Mouse (Mus musculus) forebrain, embryonic 14.5 days (tissue): ENCODE measurements at regions not wholly inside any gene's neighbourhood (a gene's known extent, or its start where the extent isn't known, plus 50 kb on each side); places are given as distances from the start of the nearest gene placed in this dataset.

ENCODE experiments used
- ATAC-seq: fragments of 200-750 bp; cut with Nextera tagmentation; 2 replicates; pipeline ENCODE4 v1.8.0; 2017; ENCODE audit warnings: mild to moderate bottlenecking, moderate library complexity
- DNase-seq: peaks from one replicate; pipeline ENCODE4 v3.0.0-alpha.2; 2015; ENCODE audit warnings: low spot score
- H3K27ac ChIP-seq: fragments of 300-500 bp; sonication (generic); 2 replicates; pipeline ENCODE4 v1.5.1; 2014; ENCODE audit warnings: low read depth, mild to moderate bottlenecking, control low read depth, low read length, moderate library complexity
- H3K27me3 ChIP-seq: fragments of 300-500 bp; sonication (generic); replicated peaks from 2 replicates; pipeline ENCODE4 v1.6.1; 2014; ENCODE audit warnings: low read length, control low read depth, mixed read lengths; ENCODE audit not compliant: control insufficient read depth, insufficient read depth
- H3K36me3 ChIP-seq: fragments of 300-500 bp; sonication (generic); 2 replicates; pipeline ENCODE4 v1.6.1; 2014; ENCODE audit warnings: low read length, control low read depth; ENCODE audit not compliant: control insufficient read depth, insufficient read depth
- H3K4me1 ChIP-seq: fragments of 300-500 bp; sonication (generic); 2 replicates; pipeline ENCODE4 v1.6.1; 2014; ENCODE audit warnings: antibody characterized with exemption, low read length, control low read depth; ENCODE audit not compliant: control insufficient read depth, insufficient read depth
- H3K4me2 ChIP-seq: fragments of 300-500 bp; sonication (generic); 2 replicates; pipeline ENCODE4 v1.6.1; 2014; ENCODE audit warnings: mild to moderate bottlenecking, control low read depth, low read length
- H3K4me3 ChIP-seq: fragments of 300-500 bp; sonication (generic); 2 replicates; pipeline ENCODE4 v1.5.1; 2014; ENCODE audit warnings: low read depth, low read length, control low read depth
- H3K9ac ChIP-seq: fragments of 300-500 bp; sonication (generic); 2 replicates; pipeline ENCODE4 v1.6.1; 2014; ENCODE audit warnings: mild to moderate bottlenecking, low read length, control low read depth, moderate library complexity
- H3K9me3 ChIP-seq: fragments of 300-500 bp; sonication (generic); replicated peaks from 2 replicates; pipeline ENCODE4 v1.6.1; 2016; ENCODE audit warnings: low read length, control low read depth, mixed read lengths; ENCODE audit not compliant: control insufficient read depth
- WGBS: fragments of 180-500 bp; shearing (Covaris S2); extraction: QIAGEN DNeasy Blood & Tissue Kit; methylation state at CpG from one replicate; pipeline ENCODE4 v1.1.7; 2014; 5-methylcytosine and 5-hydroxymethylcytosine counted together

DNA sequence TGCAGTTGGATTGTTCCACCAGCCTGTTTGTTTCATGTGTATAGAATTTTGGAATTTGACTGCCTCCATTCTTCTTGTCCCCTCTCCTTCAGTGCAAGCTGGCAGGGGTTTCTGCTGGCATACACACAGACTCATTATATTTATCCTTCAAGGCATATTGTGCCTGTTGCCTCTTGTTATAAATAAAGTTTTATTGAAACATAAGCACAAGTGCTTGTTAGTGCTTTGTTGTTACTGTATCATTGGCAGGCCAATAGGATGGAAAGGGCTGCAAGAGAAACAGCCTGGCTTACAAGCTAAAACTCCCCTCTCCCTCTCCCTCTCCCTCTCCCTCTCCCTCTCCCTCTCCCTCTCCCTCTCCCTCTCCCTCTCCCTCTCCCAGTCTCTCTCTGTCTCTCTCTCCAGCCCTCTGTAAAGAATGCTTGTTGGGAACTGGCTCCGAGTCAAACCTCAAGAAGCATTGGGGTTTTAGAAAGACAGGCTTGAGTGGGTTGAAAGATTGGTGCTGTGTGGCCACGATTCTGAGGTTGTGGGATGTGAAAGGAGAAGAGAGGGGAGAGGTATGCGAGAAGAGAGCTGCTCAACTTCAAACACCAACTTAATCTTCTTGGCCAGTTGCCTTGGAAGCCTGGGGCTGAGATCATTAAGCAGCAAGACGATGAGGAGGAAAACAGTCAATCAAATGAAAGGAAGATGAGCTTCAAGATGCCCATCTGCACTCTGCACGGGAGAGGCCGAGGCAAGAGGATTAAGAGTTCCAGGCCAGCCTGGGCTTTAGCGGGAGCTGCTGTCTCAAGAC lies 258.1 kb upstream of the Prok2 start:
- Histone ChIP-seq H3K27me3 (peaks cover 4% of the 10 kb centered on the region), H3K9ac (no peak overlapping the region), H3K4me3 (no peak overlapping the region), H3K4me2 (peak overlapping the region; percentile 8; the same call in 1 of the 2 replicates), H3K36me3 (no peaks in the 10 kb centered on the region), H3K27ac (0 out of 2 replicates have a peak overlapping the region, but pooled peaks have one; percentile 34), H3K9me3 (no peaks in the 10 kb centered on the region), H3K4me1 (peaks cover 14% of the 10 kb centered on the region; the same call in 1 of the 2 replicates)
- WGBS, result 5% methylated on average over 7 of the region's 7 CpGs
- DNase-seq (peak; percentile 65), ATAC-seq (peak; percentile 24; the same call in 1 of the 2 replicates)

DNA sequence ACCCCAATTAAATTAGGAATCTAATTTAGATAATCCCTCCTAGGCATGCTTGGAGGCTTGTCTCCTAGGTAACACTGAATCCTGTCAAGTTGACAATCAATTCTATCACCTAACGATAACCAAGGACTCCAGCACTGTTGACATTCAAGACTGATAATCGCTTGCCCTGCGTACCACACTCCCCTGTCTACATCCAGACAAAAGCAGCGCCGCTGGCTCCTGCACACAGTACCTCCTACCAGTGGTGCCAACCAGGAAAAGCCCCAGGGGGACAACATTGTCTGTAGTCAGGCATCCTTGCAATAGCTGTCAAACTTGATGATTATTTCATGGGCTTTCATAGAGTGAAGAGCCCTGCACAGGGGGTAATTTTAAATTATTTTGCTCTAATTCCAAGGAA lies 253.4 kb upstream of the Prok2 start:
- no peak overlapping the region for H3K9ac ChIP-seq
- H3K27ac ChIP-seq, result no peak overlapping the region
- no peaks in the 10 kb centered on the region for H3K9me3 ChIP-seq
- no peak overlapping the region for H3K4me2 ChIP-seq
- 6% methylated on average over 5 of the region's 5 CpGs for WGBS
- no peaks in the 10 kb centered on the region; the same call in 1 of the 2 replicates for H3K27me3 ChIP-seq
- ATAC-seq, result no peak
- no peaks in the 10 kb centered on the region for H3K36me3 ChIP-seq
- H3K4me3 ChIP-seq, result no peak overlapping the region
- DNase-seq, result no peak
- peaks cover 5% of the 10 kb centered on the region; the same call in 1 of the 2 replicates for H3K4me1 ChIP-seq

DNA sequence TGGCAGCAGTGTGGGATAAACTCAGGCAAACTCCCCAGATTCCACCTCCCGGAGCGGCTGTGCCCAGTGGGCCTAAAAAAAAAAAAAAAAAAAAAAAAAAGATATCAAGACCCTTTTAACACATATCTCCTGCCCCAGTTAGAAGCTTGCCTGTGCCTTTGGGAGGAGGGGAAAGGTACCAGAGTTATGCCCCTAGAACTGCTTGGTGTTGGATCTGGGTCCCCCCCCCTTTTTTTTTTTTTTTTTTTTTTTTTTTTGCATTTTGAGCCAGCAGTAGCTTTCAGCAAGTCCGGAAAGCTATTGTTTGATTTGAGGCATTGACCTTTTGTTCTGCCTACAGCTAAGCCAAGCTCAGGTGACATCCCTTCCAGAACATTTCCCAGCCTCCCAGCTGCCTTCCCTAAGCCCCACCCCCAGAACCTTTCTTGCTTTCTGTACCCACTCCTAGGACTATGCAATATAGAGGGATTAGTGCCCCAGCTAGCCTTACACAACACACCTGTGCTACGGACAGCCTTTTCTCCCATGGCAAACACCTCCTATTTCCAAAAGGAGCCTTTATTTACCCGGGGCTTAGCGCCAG lies 252.1 kb upstream of the Prok2 start:
- no peaks in the 10 kb centered on the region; the same call in 1 of the 2 replicates for H3K27me3 ChIP-seq
- ATAC-seq, result no peak
- H3K27ac ChIP-seq, result no peak overlapping the region
- H3K4me2 ChIP-seq, result no peak overlapping the region
- H3K4me3 ChIP-seq, result no peak overlapping the region
- H3K36me3 ChIP-seq, result no peaks in the 10 kb centered on the region
- H3K9me3 ChIP-seq, result no peaks in the 10 kb centered on the region
- no peak for DNase-seq
- H3K4me1 ChIP-seq, result peaks cover 4% of the 10 kb centered on the region
- H3K9ac ChIP-seq, result no peak overlapping the region
- 51% methylated on average over 6 of the region's 6 CpGs for WGBS

DNA sequence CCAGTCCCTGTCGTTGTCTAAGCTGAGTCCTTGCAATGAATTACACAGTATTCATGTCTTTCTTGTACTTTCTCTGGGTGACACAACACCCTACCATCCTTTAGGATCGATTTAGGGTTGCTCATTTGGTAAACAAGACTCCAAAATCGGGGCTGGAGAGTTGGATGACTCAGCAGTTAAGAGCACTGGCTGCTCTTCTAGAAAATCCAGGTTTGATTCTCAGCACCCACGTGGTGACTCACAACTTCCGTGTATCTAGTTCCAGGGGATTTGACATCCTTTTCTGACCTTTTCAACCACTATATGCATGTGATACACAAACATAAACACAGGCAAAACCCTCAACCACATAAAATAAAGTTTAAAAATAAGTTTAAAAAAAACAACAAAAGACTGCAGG lies 250.0 kb upstream of the Prok2 start:
- WGBS, result 81% methylated on average over 5 of the region's 5 CpGs
- H3K27me3 ChIP-seq, result no peaks in the 10 kb centered on the region
- H3K36me3 ChIP-seq, result no peaks in the 10 kb centered on the region
- no peak overlapping the region for H3K4me2 ChIP-seq
- DNase-seq, result no peak
- peaks cover 10% of the 10 kb centered on the region for H3K4me1 ChIP-seq
- H3K27ac ChIP-seq, result no peak overlapping the region
- no peak overlapping the region for H3K4me3 ChIP-seq
- no peaks in the 10 kb centered on the region for H3K9me3 ChIP-seq
- ATAC-seq, result no peak
- no peak overlapping the region for H3K9ac ChIP-seq

DNA sequence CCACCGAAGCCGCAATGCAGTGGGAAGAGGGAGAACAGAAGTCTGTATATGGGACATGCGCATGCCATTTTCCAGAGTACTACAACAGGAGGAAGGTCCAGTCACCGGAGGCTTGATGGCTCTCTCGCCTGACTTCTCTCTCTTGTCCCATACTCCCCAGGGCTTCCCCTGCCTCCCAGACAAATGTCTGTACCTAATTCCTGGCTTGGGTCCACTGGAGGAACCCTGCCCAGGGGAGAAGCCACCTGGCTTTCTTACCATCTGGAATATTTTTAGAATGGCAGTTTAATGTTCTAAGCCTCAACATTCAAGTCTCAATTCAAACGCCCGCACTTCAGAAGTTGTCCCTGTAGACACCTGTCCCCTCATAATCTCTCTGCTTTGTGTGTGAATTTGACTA lies 249.3 kb upstream of the Prok2 start:
- DNase-seq, result no peak
- Histone ChIP-seq H3K9ac (no peak overlapping the region), H3K27ac (no peak overlapping the region), H3K4me1 (peaks cover 14% of the 10 kb centered on the region), H3K9me3 (no peaks in the 10 kb centered on the region), H3K4me2 (no peak overlapping the region), H3K4me3 (no peak overlapping the region), H3K27me3 (no peaks in the 10 kb centered on the region), H3K36me3 (no peaks in the 10 kb centered on the region)
- 83% methylated on average over 7 of the region's 7 CpGs for WGBS
- ATAC-seq, result no peak

DNA sequence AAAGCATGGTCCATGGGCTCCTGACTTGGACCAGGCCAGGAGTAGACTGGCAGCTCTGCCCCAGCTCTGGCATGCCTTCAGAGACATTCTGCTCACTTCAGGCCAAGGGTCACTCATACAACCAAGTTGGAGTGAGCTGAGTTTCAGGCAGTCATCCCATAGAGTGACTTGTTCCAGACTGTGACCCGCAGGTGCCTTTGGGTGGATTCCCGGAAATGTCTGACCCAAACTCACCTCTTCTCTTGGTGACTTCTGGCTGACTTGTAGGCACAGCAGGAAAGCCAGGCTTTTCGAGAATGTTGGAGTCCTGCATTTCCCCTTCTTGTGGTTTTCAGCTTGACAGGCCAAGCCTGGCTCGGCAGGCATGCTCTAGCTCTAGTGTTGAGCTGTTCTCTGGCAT lies 248.3 kb upstream of the Prok2 start:
- Histone ChIP-seq H3K27me3 (no peaks in the 10 kb centered on the region), H3K4me3 (no peak overlapping the region), H3K4me1 (peaks cover 11% of the 10 kb centered on the region), H3K4me2 (no peak overlapping the region), H3K27ac (no peak overlapping the region), H3K9ac (no peak overlapping the region), H3K36me3 (no peaks in the 10 kb centered on the region), H3K9me3 (no peaks in the 10 kb centered on the region)
- no peak for ATAC-seq
- 87% methylated on average over 4 of the region's 4 CpGs for WGBS
- DNase-seq, result no peak

DNA sequence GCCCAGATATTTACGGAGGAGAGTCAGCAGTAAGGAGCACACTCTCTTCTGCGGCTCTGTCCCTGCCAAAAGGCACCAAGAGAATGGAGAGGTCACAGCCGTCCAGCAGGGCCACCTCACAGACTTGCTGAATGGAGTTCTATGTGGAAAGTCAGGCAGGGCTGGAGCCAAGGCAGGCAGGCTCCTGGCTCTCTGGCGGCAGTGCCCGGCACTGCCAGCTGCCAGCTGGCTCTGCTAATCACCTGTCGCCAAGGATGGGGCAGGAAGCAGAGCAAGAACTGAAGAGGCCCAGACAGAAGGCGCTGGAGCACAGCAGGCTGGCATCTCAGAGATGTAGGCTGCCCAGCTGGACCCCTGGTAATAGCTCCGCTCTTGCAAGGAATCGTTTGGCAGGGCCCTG lies 245.2 kb upstream of the Prok2 start:
- DNase-seq, result peak; percentile 82

DNA sequence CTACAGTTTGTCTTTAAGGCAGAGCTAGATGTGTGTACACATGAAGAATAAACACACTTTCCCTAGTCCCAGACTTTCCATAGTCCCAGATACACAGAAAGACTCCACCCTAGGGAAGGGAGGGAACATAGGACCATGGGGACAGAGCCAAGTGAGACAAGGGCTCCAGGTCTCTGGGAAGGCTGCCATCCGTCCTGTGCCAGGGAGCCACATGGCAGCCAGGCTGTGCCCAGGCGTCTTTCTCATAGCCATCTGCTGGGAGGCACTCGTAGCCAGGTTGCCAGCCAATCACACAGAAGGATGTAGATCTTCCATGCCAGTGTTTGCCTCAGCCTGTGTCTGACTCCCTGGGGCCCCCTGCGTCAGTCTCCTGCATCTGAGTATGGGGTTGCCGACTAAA lies 242.7 kb upstream of the Prok2 start:
- H3K4me1 ChIP-seq, result peaks cover 17% of the 10 kb centered on the region
- WGBS, result 22% methylated on average over 5 of the region's 5 CpGs
- DNase-seq (peak; percentile 96), ATAC-seq (peak; percentile 94)
- H3K4me2 ChIP-seq, result peak overlapping the region; percentile 20
- H3K9ac ChIP-seq, result no peak overlapping the region
- H3K27ac ChIP-seq, result peak overlapping the region; percentile 68
- H3K4me3 ChIP-seq, result no peak overlapping the region
- no peaks in the 10 kb centered on the region for H3K36me3 ChIP-seq
- no peaks in the 10 kb centered on the region for H3K9me3 ChIP-seq
- no peaks in the 10 kb centered on the region for H3K27me3 ChIP-seq

More for the DNA sequence above, 245.2 kb upstream of the Prok2 start:
- WGBS, result 27% methylated on average over 9 of the region's 9 CpGs
- H3K4me2 ChIP-seq, result no peak overlapping the region
- H3K36me3 ChIP-seq, result no peaks in the 10 kb centered on the region
- H3K4me1 ChIP-seq, result peaks cover 17% of the 10 kb centered on the region
- no peak overlapping the region for H3K4me3 ChIP-seq
- no peaks in the 10 kb centered on the region for H3K9me3 ChIP-seq
- H3K27ac ChIP-seq, result peak overlapping the region; percentile 66; the same call in 1 of the 2 replicates
- peak; percentile 62 for ATAC-seq
- H3K27me3 ChIP-seq, result no peaks in the 10 kb centered on the region
- H3K9ac ChIP-seq, result no peak overlapping the region

DNA sequence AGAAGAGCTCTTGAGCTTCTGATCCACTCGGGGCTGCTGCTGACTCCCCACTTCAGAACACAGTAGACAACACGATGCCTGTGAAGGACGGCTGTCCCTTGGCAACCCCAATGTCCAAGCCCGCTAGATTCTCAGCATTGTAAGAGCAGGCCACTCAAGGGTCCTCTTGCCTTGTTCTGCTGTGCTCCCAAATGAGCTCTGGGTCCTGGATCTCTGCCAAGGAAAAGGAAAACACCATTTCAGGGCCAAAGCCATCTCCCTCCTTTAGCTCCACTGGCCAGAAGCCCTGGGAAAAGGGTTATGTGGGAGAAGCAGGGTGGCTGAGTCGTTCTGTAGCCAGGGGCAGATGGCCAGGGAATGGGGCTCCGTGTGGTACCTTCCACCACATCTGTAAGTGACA lies 241.3 kb upstream of the Prok2 start:
- no peak overlapping the region for H3K27ac ChIP-seq
- DNase-seq (peak; percentile 59), ATAC-seq (no peak)
- no peaks in the 10 kb centered on the region for H3K9me3 ChIP-seq
- WGBS, result 54% methylated on average over 6 of the region's 6 CpGs
- no peaks in the 10 kb centered on the region for H3K27me3 ChIP-seq
- no peak overlapping the region for H3K4me2 ChIP-seq
- H3K9ac ChIP-seq, result no peak overlapping the region
- peaks cover 17% of the 10 kb centered on the region for H3K4me1 ChIP-seq
- H3K36me3 ChIP-seq, result no peaks in the 10 kb centered on the region
- H3K4me3 ChIP-seq, result no peak overlapping the region
